Mouse (Mus musculus): ENCODE results near the gene Rbm34. TPM values are rescaled to one million over a fixed set of nuclear protein-coding genes. Genes with fewer than 3 reads are reported as not detected.
A peak's percentile ranks its signal among the peaks of the same experiment; 100 is the strongest.

Rbm34 gene
- polyA plus RNA-seq, 1 experiment from 2014 or later, result 23.8 TPM

- H3K27me3 ChIP-seq (ENCODE audit: low read depth, poor library complexity, severe bottlenecking), result no peaks in the 10 kb centered on the region
- no peak for DNase-seq (ENCODE audit: low spot score)
- peaks cover 58% of the 10 kb centered on the region for H3K36me3 ChIP-seq
- H3K4me1 ChIP-seq, result peaks cover 26% of the 10 kb centered on the region
- H3K9me3 ChIP-seq (replicated peaks), result no peaks in the 10 kb centered on the region
- no peak overlapping the region for H3K27ac ChIP-seq (replicated peaks)
- H3K4me3 ChIP-seq, result no peak overlapping the region
- WGBS, result 82% methylated on average over 7 of the region's 7 CpGs
Measured at GRCm38 (mm10) chr8:126946444-126946843, 24.4 kb downstream of the Rbm34 start.

DNA sequence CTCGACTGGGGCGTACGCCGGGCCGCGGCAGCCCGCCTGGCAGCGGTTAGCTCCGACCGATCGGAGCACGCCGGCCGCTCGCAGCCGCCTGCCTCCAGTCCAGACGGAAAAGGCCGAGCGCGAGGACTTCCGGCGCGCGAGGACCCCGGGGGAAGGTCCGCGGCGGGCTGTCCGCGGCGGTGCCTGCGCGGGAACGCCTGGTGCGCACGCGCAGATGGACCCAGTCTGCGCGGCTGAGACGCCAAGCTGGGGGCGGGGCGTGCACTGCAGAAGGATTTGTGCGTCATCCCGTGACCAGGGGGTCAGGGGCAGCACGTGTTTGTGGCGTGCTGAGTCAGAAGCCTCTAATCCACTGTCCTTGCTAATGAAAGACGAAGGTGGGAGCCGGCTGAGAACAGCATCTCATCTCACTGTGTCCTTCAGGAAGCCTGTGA lies 25.1 kb downstream of the Rbm34 start, which contains the start of gene Tomm20:
TSS of gene Tomm20 (minus strand) at position 115 of the 434 bp plus-strand sequence.
- no peaks in the 10 kb centered on the region for H3K9me3 ChIP-seq (replicated peaks)
- DNase-seq (ENCODE audit: low spot score), result peak; percentile 96
- no peaks in the 10 kb centered on the region for H3K27me3 ChIP-seq (ENCODE audit: low read depth, poor library complexity, severe bottlenecking)
- WGBS, result under 1% methylated on average over 48 of the region's 48 CpGs
- peak within 1 kb of the TSS; percentile 93 for H3K27ac ChIP-seq (replicated peaks)
- H3K4me3 ChIP-seq, result peak within 1 kb of the TSS; percentile 94
- peaks cover 26% of the 10 kb centered on the region for H3K4me1 ChIP-seq
- peaks cover 51% of the 10 kb centered on the region for H3K36me3 ChIP-seq

DNA sequence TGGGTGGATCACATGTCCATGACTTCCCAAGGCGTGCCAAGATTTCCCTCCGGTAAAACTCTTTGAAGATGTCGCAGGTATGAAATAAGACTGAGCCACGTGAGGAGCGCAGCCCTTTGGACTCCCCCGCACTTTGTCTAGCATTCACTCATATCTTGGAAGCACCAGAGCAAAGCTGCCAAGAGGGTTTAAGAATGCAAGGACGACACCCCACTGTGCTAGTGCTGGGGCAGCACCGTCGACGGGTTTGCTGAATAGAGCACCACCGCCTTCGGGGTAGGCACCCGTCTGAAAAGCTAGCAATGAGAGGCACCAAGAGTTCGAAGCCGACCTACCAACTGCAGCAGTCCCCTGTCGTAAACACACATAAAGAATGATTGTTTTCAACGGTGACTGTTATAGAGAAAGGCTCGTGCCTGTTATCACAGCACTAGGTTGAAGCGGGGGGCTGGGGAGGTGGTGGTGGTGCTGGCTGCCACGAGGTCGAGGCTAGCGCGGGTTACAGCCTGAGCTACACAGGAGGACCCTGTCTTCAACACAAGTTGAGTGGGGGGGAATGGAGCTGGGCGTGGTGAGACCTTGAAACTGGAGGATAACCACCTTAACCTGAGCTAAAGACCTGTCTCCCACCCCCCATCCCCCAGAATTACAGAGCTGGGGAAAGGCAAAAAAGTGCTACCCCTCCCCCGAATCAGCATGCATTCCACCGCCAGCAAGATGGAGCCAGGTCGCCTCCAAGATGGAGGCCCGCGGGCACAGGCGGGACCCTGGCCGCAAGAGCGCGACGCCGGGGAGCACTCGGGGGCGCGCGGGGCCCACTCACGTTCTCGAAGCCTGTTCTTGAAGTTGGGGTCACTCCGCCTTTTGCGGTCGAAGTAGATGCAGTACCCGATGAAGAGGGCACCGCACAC lies 25.8 kb downstream of the Rbm34 start:
- peak; percentile 69 for DNase-seq (ENCODE audit: low spot score)
- H3K27ac ChIP-seq (replicated peaks), result peak overlapping the region; percentile 93
- no peaks in the 10 kb centered on the region for H3K9me3 ChIP-seq (replicated peaks)
- peaks cover 26% of the 10 kb centered on the region for H3K4me1 ChIP-seq
- peaks cover 47% of the 10 kb centered on the region for H3K36me3 ChIP-seq
- H3K27me3 ChIP-seq (ENCODE audit: low read depth, poor library complexity, severe bottlenecking), result no peaks in the 10 kb centered on the region
- H3K4me3 ChIP-seq, result peak overlapping the region; percentile 94
- under 1% methylated on average over 46 of the region's 46 CpGs for WGBS

- H3K36me3 ChIP-seq, result peaks cover 47% of the 10 kb centered on the region
- WGBS, result 91% methylated on average over 7 of the region's 7 CpGs
- peaks cover 26% of the 10 kb centered on the region for H3K4me1 ChIP-seq
- no peaks in the 10 kb centered on the region for H3K27me3 ChIP-seq (ENCODE audit: low read depth, poor library complexity, severe bottlenecking)
- H3K4me3 ChIP-seq, result peak overlapping the region; percentile 94
- no peak for DNase-seq (ENCODE audit: low spot score)
- no peak overlapping the region for H3K27ac ChIP-seq (replicated peaks)
- H3K9me3 ChIP-seq (replicated peaks), result no peaks in the 10 kb centered on the region
Measured at GRCm38 (mm10) chr8:126943565-126943964, 27.3 kb downstream of the Rbm34 start.

- Histone ChIP-seq H3K27ac (replicated peaks) (no peak overlapping the region), H3K9me3 (replicated peaks) (no peaks in the 10 kb centered on the region), H3K27me3 (ENCODE audit: low read depth, poor library complexity, severe bottlenecking) (no peaks in the 10 kb centered on the region), H3K4me1 (peaks cover 8% of the 10 kb centered on the region; the same call in 1 of the 2 replicates), H3K36me3 (peaks cover 81% of the 10 kb centered on the region), H3K4me3 (no peak overlapping the region)
- DNase-seq (ENCODE audit: low spot score), result no peak
- WGBS, result 90% methylated on average over 3 of the region's 3 CpGs
Measured at GRCm38 (mm10) chr8:126937337-126937736, 33.5 kb downstream of the Rbm34 start.

GRCm38 (mm10) chr8:126935932-126936331 lies 34.9 kb downstream of the Rbm34 start:
- peaks cover 89% of the 10 kb centered on the region for H3K36me3 ChIP-seq

GRCm38 (mm10) chr8:126935387-126935786 lies 35.5 kb downstream of the Rbm34 start:
- 91% methylated on average over 2 of the region's 2 CpGs for WGBS
- DNase-seq (ENCODE audit: low spot score), result no peak
- Histone ChIP-seq H3K27me3 (ENCODE audit: low read depth, poor library complexity, severe bottlenecking) (no peaks in the 10 kb centered on the region), H3K9me3 (replicated peaks) (no peaks in the 10 kb centered on the region), H3K36me3 (peaks cover 94% of the 10 kb centered on the region), H3K4me3 (no peak overlapping the region), H3K27ac (replicated peaks) (no peak overlapping the region), H3K4me1 (peaks cover 3% of the 10 kb centered on the region; the same call in 1 of the 2 replicates)

More at GRCm38 (mm10) chr8:126935932-126936331, 34.9 kb downstream of the Rbm34 start:
- Histone ChIP-seq H3K9me3 (replicated peaks) (no peaks in the 10 kb centered on the region), H3K4me1 (peaks cover 3% of the 10 kb centered on the region; the same call in 1 of the 2 replicates), H3K27me3 (ENCODE audit: low read depth, poor library complexity, severe bottlenecking) (no peaks in the 10 kb centered on the region), H3K27ac (replicated peaks) (no peak overlapping the region), H3K4me3 (no peak overlapping the region)
- no peak for DNase-seq (ENCODE audit: low spot score)

GRCm38 (mm10) chr8:126932656-126933055 lies 38.2 kb downstream of the Rbm34 start:
- no peaks in the 10 kb centered on the region for H3K9me3 ChIP-seq (replicated peaks)
- H3K4me1 ChIP-seq, result peaks cover 3% of the 10 kb centered on the region; the same call in 1 of the 2 replicates
- 74% methylated on average over 1 of the region's 1 CpGs for WGBS
- no peak for DNase-seq (ENCODE audit: low spot score)
- no peak overlapping the region for H3K4me3 ChIP-seq
- no peaks in the 10 kb centered on the region for H3K27me3 ChIP-seq (ENCODE audit: low read depth, poor library complexity, severe bottlenecking)
- H3K36me3 ChIP-seq, result peaks cover 80% of the 10 kb centered on the region
- no peak overlapping the region for H3K27ac ChIP-seq (replicated peaks)

DNA sequence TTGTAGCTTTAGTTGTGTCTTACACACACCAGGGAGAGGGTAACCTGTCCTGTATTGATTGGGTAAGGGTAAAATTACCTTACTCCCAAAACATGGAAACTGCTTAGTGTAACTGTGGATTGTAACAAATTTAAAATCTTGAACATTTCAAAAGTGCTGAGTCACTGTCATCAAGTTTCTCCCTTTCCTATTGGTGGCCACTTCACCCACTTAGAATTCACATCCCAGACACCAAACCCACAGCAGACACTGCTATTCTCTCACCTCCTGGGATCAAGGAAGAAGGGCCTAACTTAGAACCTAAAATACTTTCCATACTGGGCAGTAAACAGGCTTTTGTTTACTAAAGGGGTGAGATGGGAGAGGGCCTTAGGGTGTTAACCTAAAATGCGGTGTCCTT lies 38.6 kb downstream of the Rbm34 start:
- Histone ChIP-seq H3K9me3 (replicated peaks) (no peaks in the 10 kb centered on the region), H3K4me3 (no peak overlapping the region), H3K4me1 (peaks cover 3% of the 10 kb centered on the region; the same call in 1 of the 2 replicates), H3K27ac (replicated peaks) (no peak overlapping the region), H3K36me3 (peaks cover 76% of the 10 kb centered on the region), H3K27me3 (ENCODE audit: low read depth, poor library complexity, severe bottlenecking) (no peaks in the 10 kb centered on the region)
- 88% methylated on average over 1 of the region's 1 CpGs for WGBS
- DNase-seq (ENCODE audit: low spot score), result no peak

DNA sequence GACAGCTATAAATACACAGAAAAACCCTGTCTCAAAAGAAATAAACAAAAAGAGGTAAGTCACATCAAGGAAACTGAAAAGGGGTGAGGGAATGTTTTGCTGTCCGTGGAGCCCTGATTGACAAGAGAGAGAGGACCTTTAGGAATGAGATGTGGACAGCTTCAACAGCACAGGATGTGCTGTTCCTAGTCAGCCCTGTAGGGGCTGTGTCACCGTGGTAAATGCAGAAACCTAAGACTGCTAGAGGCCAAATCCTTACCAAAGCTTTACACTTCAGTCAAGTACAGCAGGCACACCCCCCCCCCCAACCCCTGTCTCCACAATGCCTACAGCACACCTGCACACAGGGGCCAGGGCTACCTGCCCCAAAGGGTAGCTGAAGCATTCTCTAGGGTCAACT lies 39.2 kb downstream of the Rbm34 start:
- no peaks in the 10 kb centered on the region for H3K9me3 ChIP-seq (replicated peaks)
- no peak overlapping the region for H3K27ac ChIP-seq (replicated peaks)
- H3K36me3 ChIP-seq, result peaks cover 71% of the 10 kb centered on the region
- no peak for DNase-seq (ENCODE audit: low spot score)
- no peaks in the 10 kb centered on the region for H3K27me3 ChIP-seq (ENCODE audit: low read depth, poor library complexity, severe bottlenecking)
- WGBS, result 55% methylated on average over 2 of the region's 2 CpGs
- H3K4me1 ChIP-seq, result peaks cover 3% of the 10 kb centered on the region; the same call in 1 of the 2 replicates
- no peak overlapping the region for H3K4me3 ChIP-seq

- Histone ChIP-seq H3K4me3 (no peak overlapping the region), H3K9me3 (replicated peaks) (no peaks in the 10 kb centered on the region), H3K27me3 (ENCODE audit: low read depth, poor library complexity, severe bottlenecking) (no peaks in the 10 kb centered on the region), H3K36me3 (peaks cover 56% of the 10 kb centered on the region), H3K27ac (replicated peaks) (no peak overlapping the region), H3K4me1 (peaks cover 3% of the 10 kb centered on the region; the same call in 1 of the 2 replicates)
- peak; percentile 57 for DNase-seq (ENCODE audit: low spot score)
- WGBS, result 82% methylated on average over 3 of the region's 3 CpGs
Measured at GRCm38 (mm10) chr8:126929607-126930161, 41.2 kb downstream of the Rbm34 start.

DNA sequence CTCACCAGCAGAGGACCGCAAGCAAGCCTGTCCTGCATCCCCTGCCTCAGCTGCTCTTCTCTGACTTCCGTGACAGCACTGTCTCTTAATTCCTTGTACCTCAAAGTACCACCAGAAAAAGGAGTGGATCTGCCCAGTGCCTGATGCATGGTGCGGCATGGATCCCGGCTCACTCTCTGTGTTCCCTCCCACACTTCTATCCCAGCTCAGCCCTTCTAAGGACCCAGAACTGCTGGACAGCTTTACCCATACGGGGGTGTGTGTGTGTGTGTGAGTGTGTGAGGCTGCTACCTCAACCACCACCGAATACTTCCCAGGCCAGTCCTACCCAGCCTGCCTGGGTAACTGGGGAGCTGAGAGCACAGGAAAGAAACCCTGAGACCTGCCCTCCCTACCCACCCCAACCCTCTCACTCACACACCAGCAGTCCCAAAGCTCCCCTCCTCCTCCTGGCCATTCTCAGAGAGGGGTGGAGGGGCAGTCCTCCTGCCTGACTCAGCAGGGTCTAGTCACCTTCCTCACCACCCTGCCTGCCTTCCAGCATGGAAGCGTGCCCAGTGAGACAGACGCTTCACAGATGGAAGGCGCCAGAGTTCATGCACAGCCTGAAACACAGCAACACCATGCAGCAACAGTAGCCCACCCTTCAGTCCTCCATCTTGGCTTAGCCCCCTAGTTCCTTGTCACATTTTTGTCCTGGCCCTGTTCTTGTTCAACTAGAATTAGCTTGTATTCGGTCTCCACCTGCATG lies 41.9 kb downstream of the Rbm34 start:
- 92% methylated on average over 10 of the region's 10 CpGs for WGBS
- H3K27me3 ChIP-seq (ENCODE audit: low read depth, poor library complexity, severe bottlenecking), result no peaks in the 10 kb centered on the region
- H3K4me3 ChIP-seq, result no peak overlapping the region; the same call in 1 of the 2 replicates
- no peak overlapping the region for H3K27ac ChIP-seq (replicated peaks)
- peaks cover 3% of the 10 kb centered on the region; the same call in 1 of the 2 replicates for H3K4me1 ChIP-seq
- no peaks in the 10 kb centered on the region for H3K9me3 ChIP-seq (replicated peaks)
- H3K36me3 ChIP-seq, result peaks cover 51% of the 10 kb centered on the region
- DNase-seq (ENCODE audit: low spot score), result no peak

Measured in midbrain, embryonic 10.5 days (tissue).